Mouse (Mus musculus): Measurements from ENCODE around the gene Akap13.
A peak's percentile ranks its signal among the peaks of the same experiment; 100 is the strongest.
"Not testable (repeated sequence)": the region's sequence is repeated elsewhere in the genome, so short reads cannot be mapped to it uniquely, and the experiment has no call there.

The Akap13 gene

GRCm38 (mm10) chr7:75596058-75596748, 140.9 kb downstream of the Akap13 start:
- no peak for DNase-seq (ENCODE audit: low spot score)

- no peak for DNase-seq (ENCODE audit: low spot score)
These were observed 142.5 kb downstream of the Akap13 start for GRCm38 (mm10) chr7:75597840-75598239.

- no peak for DNase-seq (ENCODE audit: low spot score)
These were observed 145.2 kb downstream of the Akap13 start for GRCm38 (mm10) chr7:75600360-75601075.

DNA sequence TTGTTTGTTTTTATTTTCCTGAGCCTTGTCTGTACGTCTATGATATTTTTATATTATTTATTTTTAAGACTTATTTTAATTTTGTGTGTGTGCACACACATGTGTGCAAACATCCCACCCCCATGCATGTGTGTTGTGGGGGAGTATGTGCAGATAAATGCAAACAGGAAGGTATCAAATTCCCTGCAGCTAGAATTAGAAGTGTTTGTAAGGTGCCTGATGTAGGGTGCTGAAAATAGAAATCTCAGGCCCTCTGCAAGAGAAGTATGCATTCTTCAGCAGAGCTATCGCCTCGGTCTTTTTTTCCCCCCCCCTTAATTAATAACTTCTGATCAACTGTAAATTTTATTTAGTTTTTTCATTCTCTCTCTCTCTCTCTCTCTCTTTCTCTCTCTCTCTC, 151.9 kb downstream of the Akap13 start:
- DNase-seq (ENCODE audit: low spot score) = no peak

DNA sequence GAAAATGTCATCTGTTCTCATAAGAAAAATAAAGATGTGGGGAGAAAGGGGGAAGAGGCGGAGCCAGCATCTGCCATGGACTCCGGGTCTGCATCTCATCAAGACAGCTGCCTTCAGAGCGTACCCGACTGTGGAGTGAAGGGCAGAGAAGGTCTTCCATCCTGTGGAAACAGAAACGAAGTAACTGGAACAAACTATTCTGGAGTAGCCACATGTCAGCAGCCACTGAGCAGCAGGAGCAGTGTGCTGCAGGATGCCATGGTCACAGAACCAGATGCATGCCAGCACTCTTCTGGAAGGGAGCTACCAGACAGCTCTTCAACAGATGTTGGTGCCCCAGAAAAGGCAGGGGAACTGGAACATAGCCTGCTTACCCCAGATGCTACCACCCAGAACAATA, 153.4 kb downstream of the Akap13 start:
- no peak for DNase-seq (ENCODE audit: low spot score)

GRCm38 (mm10) chr7:75609456-75610262, 154.3 kb downstream of the Akap13 start:
- no peak for DNase-seq (ENCODE audit: low spot score)

DNA sequence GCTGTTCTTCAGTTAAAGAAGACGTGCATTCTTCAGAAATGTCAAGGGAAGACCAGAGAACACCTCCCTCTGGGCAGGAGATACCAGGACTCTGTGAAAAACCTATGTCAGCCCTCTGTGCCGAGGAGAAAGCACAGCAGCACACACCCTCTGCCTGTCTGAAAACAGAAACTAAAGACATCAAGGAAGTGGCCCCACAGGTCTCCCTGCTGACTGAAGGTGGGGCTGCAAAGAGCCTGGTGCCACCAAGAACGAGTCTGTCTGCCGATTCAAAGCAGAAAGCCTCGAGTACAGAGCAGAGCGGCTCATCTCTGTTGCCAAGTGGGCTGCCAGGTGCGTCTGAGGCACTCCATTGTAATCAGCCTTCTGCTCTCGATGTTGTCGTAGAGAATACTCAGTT, 155.1 kb downstream of the Akap13 start:
- DNase-seq (ENCODE audit: low spot score) = no peak

DNA sequence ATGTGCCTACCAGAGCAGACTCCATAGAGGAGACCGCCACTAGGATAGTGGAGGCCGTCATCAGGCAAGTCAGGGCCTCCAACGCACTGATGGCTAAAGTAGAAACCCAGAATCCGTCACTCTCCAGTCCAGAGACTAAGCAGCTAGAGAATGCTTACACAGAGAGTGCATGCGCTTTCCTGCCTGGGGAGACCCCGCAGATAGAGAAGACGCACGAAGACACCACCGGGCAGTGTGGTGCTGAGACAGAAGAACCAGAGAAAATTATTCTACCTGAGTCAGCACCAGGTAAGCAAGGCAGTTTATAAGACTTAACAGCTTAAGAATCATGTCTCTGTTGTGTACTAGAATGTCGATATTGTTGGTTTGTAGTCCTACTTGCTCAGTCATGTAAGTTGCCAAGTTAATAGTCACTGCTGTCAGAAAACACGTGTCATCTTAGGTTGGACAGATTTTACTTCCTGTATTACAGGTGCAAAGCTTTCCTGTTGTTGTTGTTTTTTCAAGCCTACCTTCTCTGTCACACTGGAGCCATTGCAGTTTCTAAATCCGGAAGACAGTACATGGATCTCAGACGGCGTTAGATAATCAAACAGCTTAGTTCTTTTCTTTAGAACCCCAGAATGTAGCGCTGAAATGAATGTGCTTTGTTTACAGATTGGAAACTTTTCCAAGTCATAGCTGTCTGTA, 156.1 kb downstream of the Akap13 start:
- DNase-seq (ENCODE audit: low spot score) = no peak

DNA sequence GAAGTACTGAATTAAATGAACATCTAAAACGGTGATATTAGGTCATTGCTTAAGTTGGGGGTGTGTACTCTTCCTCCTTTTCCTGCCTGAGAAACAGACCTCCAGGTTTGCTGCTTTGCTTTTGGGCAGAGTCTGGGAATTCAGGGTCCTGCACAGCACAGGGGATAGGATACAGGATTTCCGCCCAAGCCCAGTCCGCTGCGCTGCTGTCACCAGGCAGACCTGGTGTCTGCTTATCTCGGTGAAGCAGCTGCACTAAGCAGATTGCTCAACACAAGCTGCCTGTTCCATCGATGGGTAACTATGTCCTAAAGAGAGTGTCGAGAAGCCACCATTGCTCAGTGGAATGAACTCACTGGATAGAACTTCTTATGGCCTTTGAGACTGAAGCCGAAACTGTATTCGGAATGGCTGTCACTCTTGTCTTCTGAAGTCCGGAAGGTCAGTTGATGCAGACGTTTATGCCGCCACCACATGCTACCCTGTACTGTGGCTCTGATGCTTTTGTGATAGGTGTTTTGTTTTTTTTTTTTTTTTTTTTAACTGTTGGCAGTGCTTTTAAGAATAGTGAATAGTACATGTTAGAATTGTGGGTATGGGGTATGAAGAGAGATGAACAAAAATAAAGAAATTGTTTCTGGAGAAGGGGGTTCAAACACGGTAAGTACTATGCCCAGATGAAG, 156.8 kb downstream of the Akap13 start:
- no peak for DNase-seq (ENCODE audit: low spot score)

DNA sequence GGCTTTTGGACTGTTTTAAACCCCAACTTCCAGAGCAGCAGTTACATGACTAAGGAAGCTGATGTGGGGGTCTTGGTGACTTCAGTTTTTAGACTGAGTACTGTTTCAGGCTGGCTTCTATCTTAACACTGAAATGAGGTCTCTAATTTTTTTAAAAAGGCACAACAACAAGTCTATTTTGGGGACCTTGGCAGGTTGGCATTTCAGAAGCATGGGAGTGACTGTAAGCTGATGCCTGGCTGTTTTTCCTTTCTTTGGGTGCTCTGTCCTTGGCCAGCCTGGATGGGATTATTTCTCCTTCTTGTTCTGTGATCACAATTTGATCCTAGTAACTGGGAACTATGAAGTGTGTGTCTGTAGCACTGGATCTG, 157.3 kb downstream of the Akap13 start:
- no peak for DNase-seq (ENCODE audit: low spot score)

- DNase-seq (ENCODE audit: low spot score) = no peak
These were observed 157.9 kb downstream of the Akap13 start for GRCm38 (mm10) chr7:75613240-75613639.

- no peak for DNase-seq (ENCODE audit: low spot score)
These were observed 159.5 kb downstream of the Akap13 start for GRCm38 (mm10) chr7:75614826-75615225.

GRCm38 (mm10) chr7:75617246-75617645, 161.9 kb downstream of the Akap13 start:
- DNase-seq (ENCODE audit: low spot score) = not testable (repeated sequence)

GRCm38 (mm10) chr7:75618699-75619098, 163.4 kb downstream of the Akap13 start:
- DNase-seq (ENCODE audit: low spot score) = no peak

DNA sequence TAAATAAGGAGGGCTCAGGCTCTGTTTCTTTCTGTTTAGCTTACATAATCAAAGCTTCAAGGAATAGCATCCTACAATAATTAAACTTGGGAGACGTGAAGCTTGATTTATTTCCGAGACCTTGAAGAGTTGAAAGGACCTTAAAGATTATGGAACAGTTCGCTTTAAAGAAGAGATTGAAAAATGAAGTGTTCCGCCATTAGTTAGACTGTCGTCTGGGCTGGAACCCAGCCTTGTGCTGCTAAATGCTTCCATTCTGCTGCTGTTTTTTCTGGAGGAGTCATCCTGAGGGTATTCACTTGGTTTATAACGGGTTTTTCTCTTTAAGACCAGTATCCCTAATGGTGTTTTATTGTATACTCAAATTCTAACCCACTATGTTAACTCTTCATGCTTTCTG, 164.5 kb downstream of the Akap13 start:
- DNase-seq (ENCODE audit: low spot score) = no peak

DNA sequence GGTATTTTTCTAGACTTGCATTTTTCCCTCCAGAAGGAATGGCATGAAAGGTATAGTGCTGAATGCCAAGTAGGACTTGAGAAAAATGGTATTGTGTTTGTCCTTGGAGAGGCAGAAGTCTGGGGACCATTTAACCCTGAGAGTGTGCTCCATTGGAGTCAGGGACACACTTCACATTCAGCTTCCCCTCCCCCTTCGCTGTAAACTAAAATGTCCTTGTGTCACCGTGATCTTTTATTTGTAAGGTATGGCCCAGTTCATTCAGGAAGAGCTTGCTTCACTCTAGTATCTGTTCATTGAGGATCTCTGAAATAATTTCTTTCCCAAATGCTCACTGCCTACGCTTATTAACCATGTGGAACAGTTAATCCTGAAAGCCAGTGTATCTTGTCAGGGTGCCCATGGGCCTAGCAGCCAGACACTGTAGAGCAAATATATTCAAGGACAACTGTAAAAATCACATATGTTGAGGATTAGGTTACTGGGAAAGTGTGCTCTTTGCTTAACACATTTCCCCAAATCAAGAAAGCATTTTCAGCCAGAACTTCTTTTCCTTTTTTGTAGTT, 165.1 kb downstream of the Akap13 start:
- no peak for DNase-seq (ENCODE audit: low spot score)

DNA sequence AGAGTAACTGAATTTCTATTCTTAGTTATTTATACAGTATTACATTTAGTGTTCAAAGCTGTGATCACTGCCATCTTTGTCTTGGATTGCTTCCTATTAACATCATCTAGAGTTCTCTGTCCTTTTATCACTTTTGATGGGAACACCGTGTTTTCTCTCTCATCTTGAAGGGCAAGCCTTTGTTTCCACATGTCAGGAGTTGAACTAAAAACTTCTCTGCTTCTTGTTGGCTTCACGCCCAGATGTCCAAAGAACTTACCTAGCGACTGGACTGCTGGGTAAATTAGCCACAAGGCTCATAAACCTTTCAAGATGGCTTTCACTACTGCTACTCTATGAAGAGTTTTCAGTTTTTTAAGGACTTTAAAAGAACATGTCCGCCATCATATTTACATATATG, 165.6 kb downstream of the Akap13 start:
- DNase-seq (ENCODE audit: low spot score) = peak; percentile 76

- DNase-seq (ENCODE audit: low spot score) = no peak
These were observed 172.5 kb downstream of the Akap13 start for GRCm38 (mm10) chr7:75627831-75628230.

GRCm38 (mm10) chr7:75629669-75630068, 174.3 kb downstream of the Akap13 start:
- DNase-seq (ENCODE audit: low spot score) = no peak

- DNase-seq (ENCODE audit: low spot score) = no peak
These were observed 177.6 kb downstream of the Akap13 start for GRCm38 (mm10) chr7:75632941-75633340.

DNA sequence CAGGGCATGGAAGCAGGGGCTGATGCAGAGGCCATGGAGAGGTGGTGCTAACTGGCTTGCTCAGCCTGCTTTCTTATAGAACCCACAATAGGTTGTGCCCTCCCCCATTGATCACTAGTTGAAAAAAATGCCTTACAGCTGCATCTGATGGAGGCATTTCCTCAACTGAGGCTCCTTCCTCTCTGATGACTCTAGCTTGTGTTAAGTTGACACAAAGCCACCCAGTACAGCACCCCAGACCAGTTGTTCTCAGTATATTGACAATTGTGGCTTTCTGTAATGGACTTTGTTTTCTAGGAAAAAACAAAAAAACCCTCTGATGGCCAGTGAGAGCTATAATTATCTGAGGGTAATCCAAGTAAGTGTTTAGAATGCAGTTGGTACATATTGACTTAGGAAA, 178.1 kb downstream of the Akap13 start:
- no peak for DNase-seq (ENCODE audit: low spot score)

All from testis, postnatal 14 days (tissue).